19 mouse cellular contexts compared by ENCODE assay signal in genomic region chr3:135546212-135546923, GRCm38 (mm10).
DNase-seq lines count a peak whose midpoint lies in the region; ATAC-seq and TF ChIP-seq lines count a peak whose summit lies in the region.
"Had no signal": no experiment of that assay in that cellular context is flagged by ENCODE, and none has a peak within 500 bp of the region (broad histone marks: within the 10 kb centered on the region; RNA-seq: fewer than 3 reads in every experiment).

No protein-coding gene starts in this region.

- H3K27ac ChIP-seq in heart, adult 2 months = peak overlapping the region; percentile 26; the same call in 1 of the 2 replicates
- peak overlapping the region; percentile 46; the same call in 1 of the 2 replicates for H3K27ac ChIP-seq in lung, embryonic 14.5 days (ENCODE audit: low read depth)
- no peak overlapping the region for H3K27ac ChIP-seq in midbrain, embryonic 16.5 days (ENCODE audit: low read length)
- H3K27ac ChIP-seq: forebrain, embryonic 13.5 days; gastrocnemius, adult 2 months; hindbrain, embryonic 13.5 days; kidney, postnatal 0 days; limb, embryonic 15.5 days; liver, embryonic 14.5 days; midbrain, embryonic 10.5 days had no signal

- no peak for TF ChIP-seq EP300 in heart, adult 2 months (IDR thresholded peaks at IDR 0.05; ENCODE audit: insufficient read depth, low read depth, low read length)

- no peak for TF ChIP-seq CTCF in heart, adult 2 months (IDR thresholded peaks at IDR 0.05)
- TF ChIP-seq CTCF in lung, embryonic 14.5 days (IDR thresholded peaks at IDR 0.05; ENCODE audit: low read depth) = no peak
- TF ChIP-seq CTCF in E14TG2a.4 (conservative IDR thresholded peaks at IDR 0.05; ENCODE audit: low read length) = no peak

- no peaks in the 10 kb centered on the region; the same call in 1 of the 2 replicates for H3K36me3 ChIP-seq in heart, adult 2 months (ENCODE audit: control insufficient read depth, insufficient read depth, low read length)
- H3K36me3 ChIP-seq in lung, embryonic 14.5 days (ENCODE audit: insufficient read depth) = no peaks in the 10 kb centered on the region
- H3K36me3 ChIP-seq in E14TG2a.4 (ENCODE audit: insufficient read depth, low read length) = peaks cover 52% of the 10 kb centered on the region
- no peaks in the 10 kb centered on the region for H3K36me3 ChIP-seq in midbrain, embryonic 16.5 days (ENCODE audit: control insufficient read depth, insufficient read depth, low read length)
- H3K36me3 ChIP-seq: hindbrain, embryonic 13.5 days; limb, embryonic 15.5 days; midbrain, embryonic 10.5 days had no signal

- H3K4me3 ChIP-seq in heart, adult 2 months = no peak overlapping the region
- H3K4me3 ChIP-seq in lung, embryonic 14.5 days (ENCODE audit: low read depth, low read length) = no peak overlapping the region
- H3K4me3 ChIP-seq in E14TG2a.4 (replicated peaks; ENCODE audit: low read length) = peak overlapping the region; percentile 67; the same call in 1 of the 2 replicates
- H3K4me3 ChIP-seq in midbrain, embryonic 16.5 days (ENCODE audit: low read depth, low read length) = no peak overlapping the region
- H3K4me3 ChIP-seq: forebrain, embryonic 13.5 days; gastrocnemius, adult 2 months; hindbrain, embryonic 13.5 days; limb, embryonic 15.5 days; midbrain, embryonic 10.5 days had no signal

- peaks cover 4% of the 10 kb centered on the region for H3K4me1 ChIP-seq in heart, adult 2 months (ENCODE audit: control insufficient read depth, insufficient read depth, low read length)
- no peaks in the 10 kb centered on the region for H3K4me1 ChIP-seq in lung, embryonic 14.5 days (ENCODE audit: insufficient read depth)
- H3K4me1 ChIP-seq in E14TG2a.4 (replicated peaks; ENCODE audit: low read depth, low read length) = peaks cover 76% of the 10 kb centered on the region
- peaks cover 3% of the 10 kb centered on the region; the same call in 1 of the 2 replicates for H3K4me1 ChIP-seq in midbrain, embryonic 16.5 days (ENCODE audit: control insufficient read depth, insufficient read depth, low read length)
- H3K4me1 ChIP-seq: forebrain, embryonic 13.5 days; hindbrain, embryonic 13.5 days; limb, embryonic 15.5 days had no signal

- H3K9ac ChIP-seq in heart, adult 2 months (ENCODE audit: low read depth, low read length) = no peak overlapping the region
- no peak overlapping the region for H3K9ac ChIP-seq in lung, embryonic 14.5 days
- H3K9ac ChIP-seq in midbrain, embryonic 16.5 days (ENCODE audit: low read depth, low read length) = no peak overlapping the region
- H3K9ac ChIP-seq: forebrain, embryonic 13.5 days; hindbrain, embryonic 13.5 days; limb, embryonic 15.5 days; liver, embryonic 14.5 days had no signal

- intact Hi-C loops in heart, adult 2 months (cut with DNase I) = no loop called here

- peak; percentile 11; the same call in 1 of the 2 replicates for ATAC-seq in lung, embryonic 14.5 days (ENCODE audit: insufficient read depth)
- no peak for ATAC-seq in midbrain, embryonic 16.5 days
- ATAC-seq: forebrain, embryonic 13.5 days had no signal

- TF ChIP-seq POLR2A in heart, adult 2 months (IDR thresholded peaks at IDR 0.05; ENCODE audit: insufficient read depth, low read depth, low read length) = no peak

- no peak overlapping the region for H3K4me2 ChIP-seq in lung, embryonic 14.5 days
- no peak overlapping the region for H3K4me2 ChIP-seq in midbrain, embryonic 16.5 days (ENCODE audit: low read length)
- H3K4me2 ChIP-seq: forebrain, embryonic 13.5 days; hindbrain, embryonic 13.5 days; limb, embryonic 15.5 days had no signal

- no peaks in the 10 kb centered on the region for H3K79me2 ChIP-seq in heart, adult 2 months (replicated peaks; ENCODE audit: control insufficient read depth, insufficient read depth, low read length)

- WGBS in heart, adult 2 months = 45% methylated on average over 13 of the region's 13 CpGs
- 61% methylated on average over 13 of the region's 13 CpGs for WGBS in lung, embryonic 14.5 days
- 64% methylated on average over 13 of the region's 13 CpGs for WGBS in midbrain, embryonic 16.5 days

- DNase-seq in heart, adult 2 months = no peak
- DNase-seq in heart, postnatal 4 days = no peak
- DNase-seq in lung, embryonic 14.5 days = peak; percentile 40
- DNase-seq in lung, postnatal 36 days = no peak
- peak; percentile 73 for DNase-seq in WW6 (ENCODE audit: low read depth, low spot score)
- DNase-seq: adrenal gland, postnatal 14 days; cerebellum, adult 9-10 months; gastrocnemius, adult 2 months; kidney, adult 11 months; left cerebral cortex, postnatal 4 days; thymus, postnatal 36 days had no signal

- no peaks in the 10 kb centered on the region for H3K9me3 ChIP-seq in lung, embryonic 14.5 days (ENCODE audit: low read depth, low read length)
- H3K9me3 ChIP-seq in E14TG2a.4 (ENCODE audit: low read length) = peaks cover 8% of the 10 kb centered on the region
- no peaks in the 10 kb centered on the region for H3K9me3 ChIP-seq in midbrain, embryonic 16.5 days (replicated peaks; ENCODE audit: control insufficient read depth, low read length, poor library complexity, severe bottlenecking)
- H3K9me3 ChIP-seq: forebrain, embryonic 13.5 days; hindbrain, embryonic 13.5 days; limb, embryonic 15.5 days; midbrain, embryonic 10.5 days had no signal

- H3K27me3 ChIP-seq in heart, adult 2 months (ENCODE audit: control insufficient read depth, insufficient read depth, low read length) = no peaks in the 10 kb centered on the region
- no peaks in the 10 kb centered on the region for H3K27me3 ChIP-seq in lung, embryonic 14.5 days (ENCODE audit: insufficient read depth, low read length)
- no peaks in the 10 kb centered on the region for H3K27me3 ChIP-seq in E14TG2a.4 (ENCODE audit: insufficient read depth, low read length)
- no peaks in the 10 kb centered on the region for H3K27me3 ChIP-seq in midbrain, embryonic 16.5 days (ENCODE audit: control insufficient read depth, insufficient read depth, low read depth, low read length)
- H3K27me3 ChIP-seq: forebrain, embryonic 13.5 days; hindbrain, embryonic 13.5 days; limb, embryonic 15.5 days had no signal

Comparison
In these comparisons a context has a peak if more than half of its experiments do, and no peak if none do; other contexts are left out.
1. DNase-seq: peak in lung, embryonic 14.5 days (single experiment) and WW6 (single experiment); none in heart, adult 2 months (0 of 2), heart, postnatal 4 days (single experiment) and lung, postnatal 36 days (single experiment).